Mouse (Mus musculus): Measurements from ENCODE around the gene Oxsr1.
"Not testable (repeated sequence)": the region's sequence is repeated elsewhere in the genome, so short reads cannot be mapped to it uniquely, and the experiment has no call there.

The Oxsr1 gene

GRCm38 (mm10) chr9:119238796-119239195, 83.4 kb downstream of the Oxsr1 start:
- ATAC-seq (ENCODE audit: insufficient number of reproducible peaks, low FRiP score, low TSS enrichment), result no peak

GRCm38 (mm10) chr9:119231552-119231951, 90.7 kb downstream of the Oxsr1 start:
- ATAC-seq (ENCODE audit: insufficient number of reproducible peaks, low FRiP score, low TSS enrichment), result no peak

GRCm38 (mm10) chr9:119230829-119231228, 91.4 kb downstream of the Oxsr1 start:
- no peak for ATAC-seq (ENCODE audit: insufficient number of reproducible peaks, low FRiP score, low TSS enrichment)

- no peak for ATAC-seq (ENCODE audit: insufficient number of reproducible peaks, low FRiP score, low TSS enrichment)
These were observed 102.0 kb downstream of the Oxsr1 start for GRCm38 (mm10) chr9:119220249-119220648.

GRCm38 (mm10) chr9:119219667-119220066, 102.6 kb downstream of the Oxsr1 start:
- ATAC-seq (ENCODE audit: insufficient number of reproducible peaks, low FRiP score, low TSS enrichment), result no peak

- ATAC-seq (ENCODE audit: insufficient number of reproducible peaks, low FRiP score, low TSS enrichment), result not testable (repeated sequence)
These were observed 106.9 kb downstream of the Oxsr1 start for GRCm38 (mm10) chr9:119215341-119215740.

GRCm38 (mm10) chr9:119214601-119215000, 107.6 kb downstream of the Oxsr1 start:
- no peak for ATAC-seq (ENCODE audit: insufficient number of reproducible peaks, low FRiP score, low TSS enrichment)

- ATAC-seq (ENCODE audit: insufficient number of reproducible peaks, low FRiP score, low TSS enrichment), result no peak
These were observed 109.2 kb downstream of the Oxsr1 start for GRCm38 (mm10) chr9:119212996-119213395.

- no peak for ATAC-seq (ENCODE audit: insufficient number of reproducible peaks, low FRiP score, low TSS enrichment)
These were observed 113.2 kb downstream of the Oxsr1 start, which contains the start of gene Slc22a13 for GRCm38 (mm10) chr9:119208998-119209397. Gene Slc22a13, minus strand, starts transcription at chr9:119209098.

GRCm38 (mm10) chr9:119207113-119207512, 115.1 kb downstream of the Oxsr1 start:
- ATAC-seq (ENCODE audit: insufficient number of reproducible peaks, low FRiP score, low TSS enrichment), result no peak

- ATAC-seq (ENCODE audit: insufficient number of reproducible peaks, low FRiP score, low TSS enrichment), result no peak
These were observed 115.6 kb downstream of the Oxsr1 start for GRCm38 (mm10) chr9:119206666-119207065.

- no peak for ATAC-seq (ENCODE audit: insufficient number of reproducible peaks, low FRiP score, low TSS enrichment)
These were observed 116.5 kb downstream of the Oxsr1 start for GRCm38 (mm10) chr9:119205756-119206155.

GRCm38 (mm10) chr9:119203617-119204016, 118.6 kb downstream of the Oxsr1 start:
- ATAC-seq (ENCODE audit: insufficient number of reproducible peaks, low FRiP score, low TSS enrichment), result no peak

- ATAC-seq (ENCODE audit: insufficient number of reproducible peaks, low FRiP score, low TSS enrichment), result no peak
These were observed 120.6 kb downstream of the Oxsr1 start for GRCm38 (mm10) chr9:119201653-119202052.

- ATAC-seq (ENCODE audit: insufficient number of reproducible peaks, low FRiP score, low TSS enrichment), result no peak
These were observed 122.9 kb downstream of the Oxsr1 start for GRCm38 (mm10) chr9:119199151-119199861.

- ATAC-seq (ENCODE audit: insufficient number of reproducible peaks, low FRiP score, low TSS enrichment), result no peak
These were observed 129.8 kb downstream of the Oxsr1 start for GRCm38 (mm10) chr9:119192202-119192990.

All from cerebellum, adult (tissue).